ENCODE assay signal across 16 mouse cellular contexts in the genomic region with DNA sequence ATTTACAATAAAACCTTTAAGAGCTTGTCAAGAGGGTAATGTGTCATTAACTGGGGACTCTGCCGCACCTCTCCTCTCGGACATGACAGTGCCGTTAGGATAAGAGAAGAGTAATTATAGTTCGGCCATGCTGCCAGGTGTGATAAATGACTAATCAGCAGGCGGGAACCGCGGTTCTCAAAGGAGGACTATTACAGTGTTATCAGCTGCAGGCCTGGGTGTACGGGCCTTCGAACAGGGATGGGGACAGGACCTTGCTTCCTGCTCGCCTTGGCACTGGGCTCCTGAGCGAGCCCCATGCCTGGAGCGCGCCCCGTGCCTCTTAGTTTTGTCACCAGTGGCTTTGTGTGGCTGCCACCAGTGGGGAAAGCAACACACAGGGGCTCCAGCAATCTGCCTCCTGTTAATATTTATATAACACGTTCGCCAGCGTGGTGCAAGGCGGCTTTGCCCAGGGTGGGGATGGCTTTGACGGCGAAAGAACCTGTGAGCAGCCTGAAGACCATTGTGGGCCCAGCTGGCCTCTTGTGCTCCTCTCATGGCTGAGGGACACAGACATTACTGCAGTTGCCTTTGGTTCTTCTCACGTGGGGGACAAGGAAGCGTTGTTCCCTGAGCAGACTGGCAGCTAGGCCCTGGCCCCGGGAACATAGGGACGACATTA.
DNase-seq lines count a peak whose midpoint lies in the region; ATAC-seq and TF ChIP-seq lines count a peak whose summit lies in the region.
"Had no signal": no experiment of that assay in that cellular context is flagged by ENCODE, and none has a peak within 500 bp of the region (broad histone marks: within the 10 kb centered on the region; RNA-seq: fewer than 3 reads in every experiment).

No protein-coding gene starts in this region.

- 40% methylated on average over 24 of the region's 24 CpGs for WGBS in neural tube, embryonic 11.5 days
- 44% methylated on average over 24 of the region's 24 CpGs for WGBS in liver, embryonic 13.5 days (ENCODE audit: insufficient replicate concordance)
- WGBS in stomach, postnatal 0 days = 48% methylated on average over 24 of the region's 24 CpGs

- H3K4me2 ChIP-seq in neural tube, embryonic 11.5 days (ENCODE audit: low read depth) = no peak overlapping the region
- H3K4me2 ChIP-seq in liver, embryonic 13.5 days = peak overlapping the region; percentile 36
- H3K4me2 ChIP-seq in stomach, postnatal 0 days (replicated peaks; ENCODE audit: low read depth) = no peak overlapping the region
- H3K4me2 ChIP-seq: embryonic facial prominence, embryonic 15.5 days had no signal

- peak; percentile 39 for DNase-seq in embryo, embryonic 10 days (ENCODE audit: low spot score)
- no peak for DNase-seq in embryo, embryonic 10.5 days (ENCODE audit: low spot score)
- peak; percentile 24 for DNase-seq in neural tube, embryonic 11.5 days (ENCODE audit: low spot score)
- DNase-seq in neural tube, embryonic 10.5 days (ENCODE audit: extremely low spot score, low spot score) = no peak
- peak; percentile 53 for DNase-seq in liver, embryonic 13.5 days
- DNase-seq in stomach, postnatal 0 days (ENCODE audit: low spot score) = peak; percentile 26
- no peak for DNase-seq in adrenal gland, postnatal 25 days
- DNase-seq in cerebellum, adult 11 months = no peak
- DNase-seq: adrenal gland, postnatal 10 days; cerebellum, adult 9-11 months; gastrocnemius, postnatal 14 days; lung, postnatal 36 days; right cerebral cortex, postnatal 4 days; thymus, adult 2 months had no signal

- no peak for TF ChIP-seq EP300 in stomach, postnatal 0 days (optimal IDR thresholded peaks at IDR 0.05)

- no peak overlapping the region for H3K4me3 ChIP-seq in neural tube, embryonic 11.5 days (ENCODE audit: low read depth, low read length)
- no peak overlapping the region for H3K4me3 ChIP-seq in liver, embryonic 13.5 days (replicated peaks)
- no peak overlapping the region for H3K4me3 ChIP-seq in stomach, postnatal 0 days (ENCODE audit: low read depth, low read length)
- H3K4me3 ChIP-seq: embryonic facial prominence, embryonic 15.5 days had no signal

- no peak for TF ChIP-seq CTCF in stomach, postnatal 0 days (IDR thresholded peaks at IDR 0.05; ENCODE audit: low read depth)

- H3K4me1 ChIP-seq in neural tube, embryonic 11.5 days (ENCODE audit: control insufficient read depth, insufficient read depth, low read length) = peaks cover 14% of the 10 kb centered on the region
- H3K4me1 ChIP-seq in liver, embryonic 13.5 days (replicated peaks) = peaks cover 26% of the 10 kb centered on the region
- H3K4me1 ChIP-seq in stomach, postnatal 0 days (replicated peaks; ENCODE audit: control insufficient read depth, insufficient read depth) = no peaks in the 10 kb centered on the region

- H3K27me3 ChIP-seq in neural tube, embryonic 11.5 days (ENCODE audit: control insufficient read depth, insufficient read depth, low read length) = no peaks in the 10 kb centered on the region
- no peaks in the 10 kb centered on the region for H3K27me3 ChIP-seq in liver, embryonic 13.5 days
- H3K27me3 ChIP-seq in stomach, postnatal 0 days (ENCODE audit: control insufficient read depth, insufficient read depth, low read length) = no peaks in the 10 kb centered on the region

- no peaks in the 10 kb centered on the region for H3K36me3 ChIP-seq in neural tube, embryonic 11.5 days (ENCODE audit: control insufficient read depth, insufficient read depth, low read length)
- H3K36me3 ChIP-seq in liver, embryonic 13.5 days = no peaks in the 10 kb centered on the region
- no peaks in the 10 kb centered on the region for H3K36me3 ChIP-seq in stomach, postnatal 0 days (ENCODE audit: control insufficient read depth, insufficient read depth, low read length)
- H3K36me3 ChIP-seq: embryonic facial prominence, embryonic 15.5 days; G1E had no signal

- no peak for ATAC-seq in neural tube, embryonic 11.5 days (ENCODE audit: insufficient read depth, low FRiP score, low TSS enrichment)
- peak; percentile 91 for ATAC-seq in liver, embryonic 13.5 days (ENCODE audit: low read depth)
- ATAC-seq in stomach, postnatal 0 days (ENCODE audit: low FRiP score, low TSS enrichment) = no peak

- no peaks in the 10 kb centered on the region for H3K9me3 ChIP-seq in neural tube, embryonic 11.5 days (ENCODE audit: control insufficient read depth, low read length)
- H3K9me3 ChIP-seq in liver, embryonic 13.5 days (replicated peaks) = no peaks in the 10 kb centered on the region
- H3K9me3 ChIP-seq in stomach, postnatal 0 days (ENCODE audit: control insufficient read depth, low read length) = no peaks in the 10 kb centered on the region
- H3K9me3 ChIP-seq: embryonic facial prominence, embryonic 15.5 days had no signal

- H3K27ac ChIP-seq in neural tube, embryonic 11.5 days (ENCODE audit: low read depth, low read length) = no peak overlapping the region
- H3K27ac ChIP-seq in liver, embryonic 13.5 days = no peak overlapping the region
- no peak overlapping the region for H3K27ac ChIP-seq in stomach, postnatal 0 days (replicated peaks)
- H3K27ac ChIP-seq: embryonic facial prominence, embryonic 15.5 days had no signal

- H3K9ac ChIP-seq in neural tube, embryonic 11.5 days (ENCODE audit: low read length) = no peak overlapping the region
- H3K9ac ChIP-seq in liver, embryonic 13.5 days = no peak overlapping the region
- H3K9ac ChIP-seq in stomach, postnatal 0 days (ENCODE audit: low read length) = no peak overlapping the region
- H3K9ac ChIP-seq: embryonic facial prominence, embryonic 15.5 days had no signal

Comparison
In these comparisons a context has a peak if more than half of its experiments do, and no peak if none do; other contexts are left out.
1. DNase-seq: peak in embryo, embryonic 10 days (single experiment), neural tube, embryonic 11.5 days (single experiment), liver, embryonic 13.5 days (single experiment) and stomach, postnatal 0 days (single experiment); none in embryo, embryonic 10.5 days (single experiment), neural tube, embryonic 10.5 days (single experiment), adrenal gland, postnatal 25 days (single experiment) and cerebellum, adult 11 months (single experiment).